In genomic region chr1:192314044-192314443, GRCm38 (mm10) we compare ENCODE assay signal across 25 mouse cellular contexts.
A peak's percentile ranks its signal among the peaks of the same experiment; 100 is the strongest.
DNase-seq lines count a peak whose midpoint lies in the region; ATAC-seq and TF ChIP-seq lines count a peak whose summit lies in the region.
"Had no signal": no experiment of that assay in that cellular context is flagged by ENCODE, and none has a peak within 500 bp of the region (broad histone marks: within the 10 kb centered on the region; RNA-seq: fewer than 3 reads in every experiment).

No protein-coding gene starts in this region.

- WGBS in liver, postnatal 0 days (ENCODE audit: insufficient replicate concordance): 42% methylated on average over 3 of the region's 3 CpGs
- 60% methylated on average over 3 of the region's 3 CpGs for WGBS in intestine, embryonic 16.5 days
- WGBS in liver, embryonic 15.5 days (ENCODE audit: insufficient replicate concordance): 35% methylated on average over 3 of the region's 3 CpGs
- WGBS in hindbrain, embryonic 13.5 days: 71% methylated on average over 3 of the region's 3 CpGs

- no peak for TF ChIP-seq EP300 in liver, postnatal 0 days (IDR thresholded peaks at IDR 0.05; ENCODE audit: low read depth)
- peak in 1 of 2 experiments; percentile 45; a peak in 1 of 4 replicates for TF ChIP-seq EP300 in MEL (IDR thresholded peaks at IDR 0.05; ENCODE audit: low read depth in 1 of 2, low read length in 2 of 2)

- H3K9ac ChIP-seq in liver, postnatal 0 days (replicated peaks): no peak overlapping the region
- H3K9ac ChIP-seq in MEL (ENCODE audit: control insufficient read depth, low read depth, low read length, poor library complexity, severe bottlenecking): peak overlapping the region; percentile 91
- no peak overlapping the region for H3K9ac ChIP-seq in intestine, embryonic 16.5 days (ENCODE audit: low read depth, low read length)
- no peak overlapping the region for H3K9ac ChIP-seq in liver, embryonic 15.5 days
- H3K9ac ChIP-seq in hindbrain, embryonic 13.5 days: no peak overlapping the region
- H3K9ac ChIP-seq: forebrain, embryonic 12.5 days; heart, embryonic 15.5 days; hindbrain, embryonic 12.5 days; limb, embryonic 13.5 days; stomach, embryonic 15.5 days had no signal

- H3K79me2 ChIP-seq in MEL (ENCODE audit: control insufficient read depth, insufficient read depth, low read length, poor library complexity): no peaks in the 10 kb centered on the region; the same call in 1 of the 2 replicates

- no peak overlapping the region for H3K4me2 ChIP-seq in liver, postnatal 0 days (ENCODE audit: low read depth, low read length)
- no peak overlapping the region for H3K4me2 ChIP-seq in intestine, embryonic 16.5 days (ENCODE audit: low read depth, low read length)
- no peak overlapping the region for H3K4me2 ChIP-seq in liver, embryonic 15.5 days
- H3K4me2 ChIP-seq in hindbrain, embryonic 13.5 days: no peak overlapping the region
- H3K4me2 ChIP-seq: heart, embryonic 15.5 days; hindbrain, embryonic 12.5 days; limb, embryonic 13.5 days; stomach, embryonic 15.5 days had no signal

- no peak overlapping the region for H3K4me3 ChIP-seq in liver, postnatal 0 days (ENCODE audit: low read depth, low read length)
- H3K4me3 ChIP-seq in MEL (ENCODE audit: control insufficient read depth in 1 of 2, insufficient read depth in 1 of 2, low read depth in 2 of 2, low read length in 2 of 2): peak overlapping the region; percentile 57 to 65
- no peak overlapping the region for H3K4me3 ChIP-seq in intestine, embryonic 16.5 days (ENCODE audit: low read length)
- no peak overlapping the region for H3K4me3 ChIP-seq in liver, embryonic 15.5 days (replicated peaks)
- no peak overlapping the region for H3K4me3 ChIP-seq in hindbrain, embryonic 13.5 days
- H3K4me3 ChIP-seq: erythroblast, embryonic 14.5 days; forebrain, embryonic 12.5 days; heart, embryonic 15.5 days; hindbrain, embryonic 12.5 days; layer of hippocampus, adult 2 months; left cerebral cortex, adult 2 months; limb, embryonic 13.5 days; megakaryocyte, embryonic 14.5 days; stomach, embryonic 15.5 days had no signal

- no peak for TF ChIP-seq CTCF in liver, postnatal 0 days (IDR thresholded peaks at IDR 0.05; ENCODE audit: low read depth)
- TF ChIP-seq CTCF in MEL (IDR thresholded peaks at IDR 0.05 in 2 of 3, conservative IDR thresholded peaks at IDR 0.05 in 1 of 3; ENCODE audit: control insufficient read depth in 1 of 3, insufficient read depth in 1 of 3, low read depth in 2 of 3, low read length in 3 of 3, poor library complexity in 1 of 3, severe bottlenecking in 1 of 3): no peak

- H3K27ac ChIP-seq in liver, postnatal 0 days (ENCODE audit: low read depth): no peak overlapping the region
- H3K27ac ChIP-seq in MEL (ENCODE audit: control insufficient read depth, low read depth, low read length): peak overlapping the region; percentile 100
- H3K27ac ChIP-seq in intestine, embryonic 16.5 days (ENCODE audit: low read length): 0 out of 2 replicates have a peak overlapping the region, but pooled peaks have one; percentile 37
- no peak overlapping the region for H3K27ac ChIP-seq in liver, embryonic 15.5 days (replicated peaks)
- no peak overlapping the region; the same call in 1 of the 2 replicates for H3K27ac ChIP-seq in hindbrain, embryonic 13.5 days
- H3K27ac ChIP-seq: heart, embryonic 15.5 days; hindbrain, embryonic 12.5 days; left cerebral cortex, adult 2 months; limb, embryonic 13.5 days; stomach, embryonic 15.5 days had no signal

- H3K9me3 ChIP-seq in liver, postnatal 0 days (ENCODE audit: low read length): no peaks in the 10 kb centered on the region
- no peaks in the 10 kb centered on the region for H3K9me3 ChIP-seq in MEL (replicated peaks; ENCODE audit: insufficient read depth, low read length)
- H3K9me3 ChIP-seq in intestine, embryonic 16.5 days (ENCODE audit: control insufficient read depth, low read length): no peaks in the 10 kb centered on the region
- no peaks in the 10 kb centered on the region for H3K9me3 ChIP-seq in liver, embryonic 15.5 days (replicated peaks)
- H3K9me3 ChIP-seq in hindbrain, embryonic 13.5 days: no peaks in the 10 kb centered on the region
- H3K9me3 ChIP-seq: forebrain, embryonic 12.5 days; heart, embryonic 15.5 days; limb, embryonic 13.5 days; stomach, embryonic 15.5 days had no signal

- DNase-seq in liver: peak; percentile 10
- DNase-seq in liver, postnatal 0 days: no peak
- DNase-seq in MEL (ENCODE audit: low read depth, low spot score): peak; percentile 80
- DNase-seq in adrenal gland, postnatal 10 days: no peak
- DNase-seq: adrenal gland, postnatal 36 days; cerebellum, adult 2 months; cerebellum, postnatal 14 days; gastrocnemius, postnatal 14 days; kidney, adult 2 months; kidney, postnatal 36 days; lung, adult 18-20 months; right cerebral cortex, postnatal 25 days; thymus, postnatal 14 days had no signal

- TF ChIP-seq POLR2A in MEL (IDR thresholded peaks at IDR 0.05; ENCODE audit: control insufficient read depth in 1 of 2, insufficient read depth in 1 of 2, low read depth in 1 of 2, low read length in 2 of 2, poor library complexity in 1 of 2): peak in 1 of 2 experiments; percentile 41; a peak in 1 of 4 replicates

- no peak for ATAC-seq in liver, postnatal 0 days
- ATAC-seq in intestine, embryonic 16.5 days: peak; percentile 19; the same call in 1 of the 2 replicates
- peak; percentile 28; the same call in 1 of the 2 replicates for ATAC-seq in liver, embryonic 15.5 days (ENCODE audit: insufficient read depth)
- ATAC-seq in hindbrain, embryonic 13.5 days (ENCODE audit: low FRiP score): no peak

- TF ChIP-seq RAD21 in MEL (IDR thresholded peaks at IDR 0.05; ENCODE audit: low read depth, low read length): no peak

- no peaks in the 10 kb centered on the region for H3K4me1 ChIP-seq in liver, postnatal 0 days (ENCODE audit: insufficient read depth)
- H3K4me1 ChIP-seq in MEL (ENCODE audit: control insufficient read depth in 1 of 2, insufficient read depth in 2 of 2, low read length in 2 of 2): peaks cover 5 to 24% of the 10 kb centered on the region in 2 experiments
- peaks cover 23% of the 10 kb centered on the region for H3K4me1 ChIP-seq in intestine, embryonic 16.5 days (ENCODE audit: control insufficient read depth, insufficient read depth, low read length)
- peaks cover 3% of the 10 kb centered on the region; the same call in 1 of the 2 replicates for H3K4me1 ChIP-seq in liver, embryonic 15.5 days (replicated peaks)
- peaks cover 19% of the 10 kb centered on the region for H3K4me1 ChIP-seq in hindbrain, embryonic 13.5 days (replicated peaks)
- H3K4me1 ChIP-seq: heart, embryonic 15.5 days; megakaryocyte, embryonic 14.5 days had no signal

- no peaks in the 10 kb centered on the region for H3K27me3 ChIP-seq in liver, postnatal 0 days (ENCODE audit: insufficient read depth, low read length)
- H3K27me3 ChIP-seq in MEL (ENCODE audit: control insufficient read depth in 1 of 2, insufficient read depth in 2 of 2, low read length in 2 of 2): no peaks in the 10 kb centered on the region
- H3K27me3 ChIP-seq in intestine, embryonic 16.5 days (replicated peaks; ENCODE audit: control insufficient read depth, insufficient read depth, low read length): no peaks in the 10 kb centered on the region
- no peaks in the 10 kb centered on the region for H3K27me3 ChIP-seq in liver, embryonic 15.5 days
- H3K27me3 ChIP-seq in hindbrain, embryonic 13.5 days: no peaks in the 10 kb centered on the region
- H3K27me3 ChIP-seq: forebrain, embryonic 12.5 days; heart, embryonic 15.5 days; hindbrain, embryonic 12.5 days; limb, embryonic 13.5 days; megakaryocyte, embryonic 14.5 days; stomach, embryonic 15.5 days had no signal

- H3K36me3 ChIP-seq in liver, postnatal 0 days (replicated peaks; ENCODE audit: insufficient read depth, low read length): no peaks in the 10 kb centered on the region
- peaks cover 0 to 27% of the 10 kb centered on the region in 2 experiments; a peak in 2 of 4 replicates for H3K36me3 ChIP-seq in MEL (ENCODE audit: control insufficient read depth in 1 of 2, insufficient read depth in 2 of 2, low read length in 2 of 2)
- H3K36me3 ChIP-seq in intestine, embryonic 16.5 days (ENCODE audit: control insufficient read depth, insufficient read depth, low read length): no peaks in the 10 kb centered on the region
- H3K36me3 ChIP-seq in liver, embryonic 15.5 days (replicated peaks): no peaks in the 10 kb centered on the region
- no peaks in the 10 kb centered on the region for H3K36me3 ChIP-seq in hindbrain, embryonic 13.5 days
- H3K36me3 ChIP-seq: forebrain, embryonic 12.5 days; heart, embryonic 15.5 days; hindbrain, embryonic 12.5 days; limb, embryonic 13.5 days; stomach, embryonic 15.5 days had no signal

TF ChIP-seq in MEL, 35 proteins besides CTCF, POLR2A, EP300 and RAD21 (continues in another document):
- TF ChIP-seq ETS1 (IDR thresholded peaks at IDR 0.05; ENCODE audit: low read depth, low read length): peak; percentile 35; the same call in 1 of the 2 replicates
- TF ChIP-seq GATA1 (IDR thresholded peaks at IDR 0.05; ENCODE audit: low read depth, low read length): no peak
- no peak for TF ChIP-seq RCOR1 (IDR thresholded peaks at IDR 0.05; ENCODE audit: low read depth, low read length)
- no peak for TF ChIP-seq POLR2AphosphoS5 (IDR thresholded peaks at IDR 0.05; ENCODE audit: borderline replicate concordance, low read depth, low read length)
- TF ChIP-seq SIN3A (IDR thresholded peaks at IDR 0.05; ENCODE audit: low read length): peak; percentile 49
- no peak for TF ChIP-seq TBP (IDR thresholded peaks at IDR 0.05; ENCODE audit: low read depth, low read length)
- peak; percentile 19; the same call in 1 of the 2 replicates for TF ChIP-seq NELFE (IDR thresholded peaks at IDR 0.05; ENCODE audit: low read depth, low read length)
- peak; percentile 86 for TF ChIP-seq MYC (IDR thresholded peaks at IDR 0.05; ENCODE audit: low read depth, low read length)
- TF ChIP-seq TAL1 (IDR thresholded peaks at IDR 0.05; ENCODE audit: low read length): no peak
- TF ChIP-seq MAX (IDR thresholded peaks at IDR 0.05; ENCODE audit: low read length): peak; percentile 84
- TF ChIP-seq NRF1 (IDR thresholded peaks at IDR 0.05; ENCODE audit: insufficient read depth, low read depth, low read length, poor library complexity, severe bottlenecking): no peak
- TF ChIP-seq ZC3H11A (IDR thresholded peaks at IDR 0.05; ENCODE audit: low read depth, low read length): no peak
- peak; percentile 93 for TF ChIP-seq MAZ (IDR thresholded peaks at IDR 0.05; ENCODE audit: low read depth, low read length)
- no peak for TF ChIP-seq MYB (IDR thresholded peaks at IDR 0.05; ENCODE audit: low read depth, low read length)
- TF ChIP-seq MAFK (IDR thresholded peaks at IDR 0.05; ENCODE audit: borderline replicate concordance, low read depth, low read length): no peak
- no peak for TF ChIP-seq ZMIZ1 (IDR thresholded peaks at IDR 0.05; ENCODE audit: low read depth, low read length)
- TF ChIP-seq BHLHE40 (IDR thresholded peaks at IDR 0.05; ENCODE audit: borderline replicate concordance, low read depth, low read length): peak; percentile 68
- no peak for TF ChIP-seq ZNF384 (IDR thresholded peaks at IDR 0.05; ENCODE audit: low read depth, low read length)
- no peak for TF ChIP-seq MEF2A (IDR thresholded peaks at IDR 0.05; ENCODE audit: extremely low read depth, insufficient replicate concordance, low read depth, low read length, poor library complexity, severe bottlenecking)

Comparison
In these comparisons a context has a peak if more than half of its experiments do, and no peak if none do; other contexts are left out.
1. DNase-seq: peak in liver (single experiment) and MEL (single experiment); none in liver, postnatal 0 days (single experiment) and adrenal gland, postnatal 10 days (single experiment).
2. ATAC-seq: peak in intestine, embryonic 16.5 days (single experiment) and liver, embryonic 15.5 days (single experiment); none in liver, postnatal 0 days (single experiment) and hindbrain, embryonic 13.5 days (single experiment).
3. H3K27ac ChIP-seq: peak in MEL (single experiment) and intestine, embryonic 16.5 days (single experiment); none in liver, postnatal 0 days (single experiment), liver, embryonic 15.5 days (single experiment) and hindbrain, embryonic 13.5 days (single experiment).
4. H3K4me3 ChIP-seq: peak in MEL (2 of 2); none in liver, postnatal 0 days (single experiment), intestine, embryonic 16.5 days (single experiment), liver, embryonic 15.5 days (single experiment) and hindbrain, embryonic 13.5 days (single experiment).